Mouse (Mus musculus): ENCODE measurements around the gene Grin2d. TPM values are rescaled to one million over a fixed set of nuclear protein-coding genes. Genes with fewer than 3 reads are reported as not detected.
"Not testable (repeated sequence)": the region's sequence is repeated elsewhere in the genome, so short reads cannot be mapped to it uniquely, and the experiment has no call there.

The Grin2d gene
- polyA plus RNA-seq, 1 experiment = 21.1 TPM

DNA sequence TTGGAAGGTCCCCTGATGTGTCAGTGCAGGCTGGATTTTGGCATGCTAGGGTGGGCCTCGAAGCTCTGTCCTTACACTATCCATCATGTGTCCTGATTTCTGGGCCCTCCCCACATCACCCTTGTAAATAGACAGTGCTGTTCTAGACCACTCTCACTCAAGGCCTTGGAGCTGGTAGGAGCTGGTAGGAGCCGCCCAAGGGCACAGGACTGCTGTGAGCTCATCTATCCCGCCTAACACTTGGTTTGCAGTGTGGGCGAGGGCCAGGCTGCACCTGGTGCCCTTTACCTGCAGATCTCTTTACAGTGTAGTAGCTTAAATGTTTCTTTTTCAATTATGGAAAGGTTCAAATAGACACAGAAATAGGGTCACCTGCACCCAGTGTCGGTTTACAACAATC, 36.8 kb upstream of the Grin2d start:
- Histone ChIP-seq H3K36me3 (ENCODE audit: control insufficient read depth, insufficient read depth, low read length) (no peaks in the 10 kb centered on the region), H3K27ac (ENCODE audit: control insufficient read depth, insufficient read depth, low read depth, low read length) (no peak overlapping the region), H3K4me1 (ENCODE audit: control insufficient read depth, insufficient read depth, low read length) (peaks cover 12% of the 10 kb centered on the region), H3K4me3 (ENCODE audit: control insufficient read depth, low read depth, low read length) (no peak overlapping the region), H3K27me3 (ENCODE audit: control insufficient read depth, insufficient read depth, low read length) (no peaks in the 10 kb centered on the region)
- TF ChIP-seq CTCF (IDR thresholded peaks at IDR 0.05; ENCODE audit: control insufficient read depth, insufficient read depth, insufficient replicate concordance, low read depth, low read length) = no peak
- no peak for TF ChIP-seq POLR2A (IDR thresholded peaks at IDR 0.05; ENCODE audit: control insufficient read depth, low read depth, low read length)

DNA sequence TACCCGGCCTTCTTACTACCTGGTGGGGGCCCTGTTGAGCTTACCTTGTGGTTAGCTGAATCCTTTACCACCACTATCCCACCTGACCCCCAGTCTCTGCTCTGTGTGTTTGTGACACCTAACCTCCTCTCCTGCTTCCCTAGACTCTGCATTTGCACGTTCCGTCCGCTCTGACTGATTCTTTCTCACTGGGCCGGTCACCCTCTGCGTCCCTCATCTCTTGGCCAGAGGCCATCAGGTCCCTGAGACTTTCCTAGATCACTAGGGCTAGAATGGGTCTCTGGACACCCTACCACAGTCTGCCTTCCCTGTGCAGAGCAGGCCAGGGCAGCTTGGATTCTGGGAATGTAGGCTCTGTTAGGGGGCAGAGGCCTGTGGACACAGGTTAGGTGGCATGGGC, 35.9 kb upstream of the Grin2d start:
- Histone ChIP-seq H3K27ac (ENCODE audit: control insufficient read depth, insufficient read depth, low read depth, low read length) (no peak overlapping the region), H3K4me3 (ENCODE audit: control insufficient read depth, low read depth, low read length) (no peak overlapping the region), H3K36me3 (ENCODE audit: control insufficient read depth, insufficient read depth, low read length) (no peaks in the 10 kb centered on the region), H3K27me3 (ENCODE audit: control insufficient read depth, insufficient read depth, low read length) (no peaks in the 10 kb centered on the region), H3K4me1 (ENCODE audit: control insufficient read depth, insufficient read depth, low read length) (peaks cover 10% of the 10 kb centered on the region)
- TF ChIP-seq POLR2A (IDR thresholded peaks at IDR 0.05; ENCODE audit: control insufficient read depth, low read depth, low read length) (no peak), CTCF (IDR thresholded peaks at IDR 0.05; ENCODE audit: control insufficient read depth, insufficient read depth, insufficient replicate concordance, low read depth, low read length) (no peak)

GRCm38 (mm10) chr7:45909145-45909544, 31.0 kb upstream of the Grin2d start:
- no peak overlapping the region for H3K27ac ChIP-seq (ENCODE audit: control insufficient read depth, insufficient read depth, low read depth, low read length)
- H3K4me1 ChIP-seq (ENCODE audit: control insufficient read depth, insufficient read depth, low read length) = no peaks in the 10 kb centered on the region
- H3K27me3 ChIP-seq (ENCODE audit: control insufficient read depth, insufficient read depth, low read length) = no peaks in the 10 kb centered on the region
- no peaks in the 10 kb centered on the region; the same call in 1 of the 2 replicates for H3K36me3 ChIP-seq (ENCODE audit: control insufficient read depth, insufficient read depth, low read length)
- TF ChIP-seq POLR2A (IDR thresholded peaks at IDR 0.05; ENCODE audit: control insufficient read depth, low read depth, low read length) = no peak
- no peak for TF ChIP-seq CTCF (IDR thresholded peaks at IDR 0.05; ENCODE audit: control insufficient read depth, insufficient read depth, insufficient replicate concordance, low read depth, low read length)
- H3K4me3 ChIP-seq (ENCODE audit: control insufficient read depth, low read depth, low read length) = no peak overlapping the region

GRCm38 (mm10) chr7:45908384-45908783, 30.2 kb upstream of the Grin2d start:
- H3K4me1 ChIP-seq (ENCODE audit: control insufficient read depth, insufficient read depth, low read length) = no peaks in the 10 kb centered on the region
- H3K27ac ChIP-seq (ENCODE audit: control insufficient read depth, insufficient read depth, low read depth, low read length) = no peak overlapping the region
- H3K4me3 ChIP-seq (ENCODE audit: control insufficient read depth, low read depth, low read length) = no peak overlapping the region
- no peaks in the 10 kb centered on the region for H3K27me3 ChIP-seq (ENCODE audit: control insufficient read depth, insufficient read depth, low read length)
- H3K36me3 ChIP-seq (ENCODE audit: control insufficient read depth, insufficient read depth, low read length) = no peaks in the 10 kb centered on the region; the same call in 1 of the 2 replicates
- no peak for TF ChIP-seq CTCF (IDR thresholded peaks at IDR 0.05; ENCODE audit: control insufficient read depth, insufficient read depth, insufficient replicate concordance, low read depth, low read length)
- no peak for TF ChIP-seq POLR2A (IDR thresholded peaks at IDR 0.05; ENCODE audit: control insufficient read depth, low read depth, low read length)

- TF ChIP-seq POLR2A (IDR thresholded peaks at IDR 0.05; ENCODE audit: control insufficient read depth, low read depth, low read length) (no peak), CTCF (IDR thresholded peaks at IDR 0.05; ENCODE audit: control insufficient read depth, insufficient read depth, insufficient replicate concordance, low read depth, low read length) (no peak)
- H3K27me3 ChIP-seq (ENCODE audit: control insufficient read depth, insufficient read depth, low read length) = no peaks in the 10 kb centered on the region
- H3K27ac ChIP-seq (ENCODE audit: control insufficient read depth, insufficient read depth, low read depth, low read length) = no peak overlapping the region
- H3K4me3 ChIP-seq (ENCODE audit: control insufficient read depth, low read depth, low read length) = no peak overlapping the region
- H3K4me1 ChIP-seq (ENCODE audit: control insufficient read depth, insufficient read depth, low read length) = no peaks in the 10 kb centered on the region
- no peaks in the 10 kb centered on the region; the same call in 1 of the 2 replicates for H3K36me3 ChIP-seq (ENCODE audit: control insufficient read depth, insufficient read depth, low read length)
These were observed 28.4 kb upstream of the Grin2d start for GRCm38 (mm10) chr7:45906622-45907021.

DNA sequence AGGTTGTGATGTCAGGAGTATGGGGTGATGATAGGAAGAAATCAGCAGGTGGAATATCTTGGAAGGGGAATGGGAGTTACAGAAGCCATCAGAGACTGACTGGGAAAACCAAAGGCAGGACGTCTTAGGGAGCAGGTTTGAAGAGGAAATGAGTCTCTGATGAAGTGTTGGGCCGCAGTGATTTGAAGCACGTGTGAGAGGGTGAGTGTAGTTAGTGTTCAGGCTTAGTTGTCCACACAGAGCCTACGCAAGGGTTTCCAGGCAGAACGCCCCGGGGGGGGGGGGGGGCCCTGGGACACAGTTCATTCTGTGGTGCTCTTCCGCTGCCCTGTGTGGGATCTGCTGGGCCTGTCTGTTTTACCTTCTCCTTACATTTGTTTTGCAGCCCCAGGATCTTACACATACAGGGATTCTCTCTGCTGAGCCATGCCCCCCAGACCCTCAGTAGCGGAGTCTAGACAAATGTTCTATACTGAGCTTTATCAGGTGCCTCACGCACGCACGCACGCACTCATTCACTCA, 24.4 kb upstream of the Grin2d start:
- no peak for TF ChIP-seq CTCF (IDR thresholded peaks at IDR 0.05; ENCODE audit: control insufficient read depth, insufficient read depth, insufficient replicate concordance, low read depth, low read length)
- no peak for TF ChIP-seq POLR2A (IDR thresholded peaks at IDR 0.05; ENCODE audit: control insufficient read depth, low read depth, low read length)
- H3K27ac ChIP-seq (ENCODE audit: control insufficient read depth, insufficient read depth, low read depth, low read length) = peak overlapping the region; percentile 22; the same call in 1 of the 2 replicates
- peaks cover 1% of the 10 kb centered on the region for H3K4me1 ChIP-seq (ENCODE audit: control insufficient read depth, insufficient read depth, low read length)
- H3K4me3 ChIP-seq (ENCODE audit: control insufficient read depth, low read depth, low read length) = no peak overlapping the region
- no peaks in the 10 kb centered on the region for H3K36me3 ChIP-seq (ENCODE audit: control insufficient read depth, insufficient read depth, low read length)
- H3K27me3 ChIP-seq (ENCODE audit: control insufficient read depth, insufficient read depth, low read length) = no peaks in the 10 kb centered on the region

GRCm38 (mm10) chr7:45901562-45901961, 23.4 kb upstream of the Grin2d start:
- TF ChIP-seq CTCF (IDR thresholded peaks at IDR 0.05; ENCODE audit: control insufficient read depth, insufficient read depth, insufficient replicate concordance, low read depth, low read length) (no peak), POLR2A (IDR thresholded peaks at IDR 0.05; ENCODE audit: control insufficient read depth, low read depth, low read length) (peak; percentile 39; the same call in 1 of the 2 replicates)
- Histone ChIP-seq H3K4me3 (ENCODE audit: control insufficient read depth, low read depth, low read length) (peak overlapping the region; percentile 39), H3K27me3 (ENCODE audit: control insufficient read depth, insufficient read depth, low read length) (no peaks in the 10 kb centered on the region), H3K27ac (ENCODE audit: control insufficient read depth, insufficient read depth, low read depth, low read length) (peak overlapping the region; percentile 17; the same call in 1 of the 2 replicates), H3K4me1 (ENCODE audit: control insufficient read depth, insufficient read depth, low read length) (peaks cover 5% of the 10 kb centered on the region), H3K36me3 (ENCODE audit: control insufficient read depth, insufficient read depth, low read length) (no peaks in the 10 kb centered on the region)

GRCm38 (mm10) chr7:45898125-45898524, 19.9 kb upstream of the Grin2d start:
- not testable (repeated sequence) for H3K27ac ChIP-seq (ENCODE audit: control insufficient read depth, insufficient read depth, low read depth, low read length); H3K4me3 ChIP-seq (ENCODE audit: control insufficient read depth, low read depth, low read length); H3K36me3 ChIP-seq (ENCODE audit: control insufficient read depth, insufficient read depth, low read length); H3K27me3 ChIP-seq (ENCODE audit: control insufficient read depth, insufficient read depth, low read length)
- H3K4me1 ChIP-seq (ENCODE audit: control insufficient read depth, insufficient read depth, low read length) = peaks cover 13% of the 10 kb centered on the region

All from testis, adult 2 months (tissue).